Mouse (Mus musculus): Measurements from ENCODE around the gene Rbfox1.

DNA sequence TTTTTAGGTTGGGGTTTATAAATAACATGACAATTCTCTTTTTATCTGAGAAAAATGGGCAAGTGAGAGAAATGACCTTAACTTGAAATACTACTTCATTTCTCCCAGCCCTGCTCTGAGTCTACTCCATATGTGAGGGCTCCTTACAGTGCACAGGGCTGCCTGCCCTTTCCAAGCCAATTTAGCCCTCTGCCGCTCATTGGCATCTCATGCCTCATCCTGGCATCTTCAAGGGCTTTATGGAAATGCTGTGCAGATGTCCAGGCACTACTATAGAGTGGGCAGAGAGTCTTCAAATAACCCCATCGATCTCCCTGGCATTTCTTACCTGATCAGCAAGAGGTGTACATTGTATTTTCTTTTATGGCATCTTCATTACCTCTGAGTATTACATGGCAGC lies 1064.5 kb downstream of the Rbfox1 start:
- TF ChIP-seq CTCF (IDR thresholded peaks at IDR 0.05; ENCODE audit: control insufficient read depth, insufficient read depth, insufficient read length) (no peak), FOSL1 (IDR thresholded peaks at IDR 0.05; ENCODE audit: insufficient read depth, low read length, poor library complexity, severe bottlenecking) (no peak), MAX (IDR thresholded peaks at IDR 0.05) (no peak), MYOD1 (IDR thresholded peaks at IDR 0.05; ENCODE audit: control insufficient read depth, insufficient read length, low read depth) (no peak), USF1 (IDR thresholded peaks at IDR 0.05; ENCODE audit: low read depth) (no peak), MYOG (IDR thresholded peaks at IDR 0.05; ENCODE audit: control insufficient read depth, extremely low read depth, insufficient read length) (no peak), CEBPB (IDR thresholded peaks at IDR 0.05; ENCODE audit: low read depth) (no peak)

All from C2C12 (cell line).